Mouse (Mus musculus) heart, adult 2 months (tissue): Measurements from ENCODE around the gene Dram1. TPM values are rescaled to one million over a fixed set of nuclear protein-coding genes. Genes with fewer than 3 reads are reported as not detected.

Experiments used
- DNase-seq, 2 experiments: peaks; one replicate each; pipeline ENCODE4 v3.0.0; 2021
- H3K27ac ChIP-seq: fragments of 200-600 bp; 2 replicates; pipeline ENCODE4 v1.8.1; 2022
- H3K27me3 ChIP-seq: fragments of 200-500 bp; 2 replicates; pipeline ENCODE4 v1.6.1; 2012; ENCODE audit warnings: mild to moderate bottlenecking, low read length, inconsistent platforms, mixed read lengths; ENCODE audit not compliant: control insufficient read depth, insufficient read depth
- H3K36me3 ChIP-seq: fragments of 200-500 bp; 2 replicates; pipeline ENCODE4 v1.6.1; 2012; ENCODE audit warnings: low read length, inconsistent platforms; ENCODE audit not compliant: control insufficient read depth, insufficient read depth
- H3K4me1 ChIP-seq: fragments of 200-500 bp; 2 replicates; pipeline ENCODE4 v1.6.1; 2011; ENCODE audit warnings: low read length; ENCODE audit not compliant: control insufficient read depth, insufficient read depth
- H3K4me3 ChIP-seq: fragments of 200-600 bp; 2 replicates; pipeline ENCODE4 v1.8.1; 2022
- H3K79me2 ChIP-seq: fragments of 200-500 bp; replicated peaks from 2 replicates; pipeline ENCODE4 v1.6.1; 2012; ENCODE audit warnings: mild to moderate bottlenecking, inconsistent platforms, low read length, moderate library complexity, mixed read lengths; ENCODE audit not compliant: control insufficient read depth, insufficient read depth
- H3K9ac ChIP-seq: fragments of 200-500 bp; 2 replicates; pipeline ENCODE4 v1.6.1; 2012; ENCODE audit warnings: low read depth, mild to moderate bottlenecking, control low read depth, inconsistent platforms, low read length, mixed read lengths
- CTCF ChIP-seq: fragments of 200-600 bp; IDR thresholded peaks from 2 replicates; pipeline ENCODE4 v1.8.1; 2022; ENCODE audit warnings: antibody characterized with exemption, mild to moderate bottlenecking, moderate library complexity
- EP300 ChIP-seq: fragments of 200-500 bp; IDR thresholded peaks from 2 replicates; pipeline ENCODE4 v1.6.1; 2011; ENCODE audit warnings: low read depth, low read length, control low read depth; ENCODE audit not compliant: insufficient read depth
- POLR2A ChIP-seq: fragments of 200-500 bp; IDR thresholded peaks from 2 replicates; pipeline ENCODE4 v1.6.1; 2011; ENCODE audit warnings: mild to moderate bottlenecking, low read depth, low read length, control low read depth; ENCODE audit not compliant: insufficient read depth
- WGBS: fragments of 180-500 bp; shearing (Covaris S2); methylation state at CpG from one replicate; pipeline ENCODE4 v1.1.7; 2018; 5-methylcytosine and 5-hydroxymethylcytosine counted together
- intact Hi-C: fragments of 180-260 bp; cut with DNase I; formaldehyde crosslinking; loops from one replicate; pipeline ENCODE4 v1.15.1; 2025
- polyA plus RNA-seq: library from polyadenylated mRNA; depleted of rRNA; stranded (reverse); fragments of >200 nt; gene quantifications from 2 replicates; pipeline ENCODE4 v1.2.3, GENCODE M21; 2012
- total RNA-seq, 2 experiments: library from RNA; stranded (reverse); gene quantifications; 2 replicates each; pipeline ENCODE4 v1.2.3; 2021

Gene Dram1
- total and polyA plus RNA-seq, 3 experiments = 3.7 to 6.8 (median 4.5) TPM

- 61% methylated on average over 10 of the region's 10 CpGs for WGBS
- intact Hi-C loops = no loop called here
- no peak overlapping the region for H3K9ac ChIP-seq
- H3K4me3 ChIP-seq = no peak overlapping the region
- no peaks in the 10 kb centered on the region; the same call in 1 of the 2 replicates for H3K4me1 ChIP-seq
- DNase-seq = peak; percentile 39 to 55
- H3K79me2 ChIP-seq = no peaks in the 10 kb centered on the region
- TF ChIP-seq CTCF (no peak), EP300 (no peak), POLR2A (no peak)
- H3K27me3 ChIP-seq = no peaks in the 10 kb centered on the region
- no peaks in the 10 kb centered on the region for H3K36me3 ChIP-seq
- H3K27ac ChIP-seq = no peak overlapping the region
Observed at GRCm38 (mm10) chr10:88296991-88297390, 81.9 kb downstream of the Dram1 start.

DNA sequence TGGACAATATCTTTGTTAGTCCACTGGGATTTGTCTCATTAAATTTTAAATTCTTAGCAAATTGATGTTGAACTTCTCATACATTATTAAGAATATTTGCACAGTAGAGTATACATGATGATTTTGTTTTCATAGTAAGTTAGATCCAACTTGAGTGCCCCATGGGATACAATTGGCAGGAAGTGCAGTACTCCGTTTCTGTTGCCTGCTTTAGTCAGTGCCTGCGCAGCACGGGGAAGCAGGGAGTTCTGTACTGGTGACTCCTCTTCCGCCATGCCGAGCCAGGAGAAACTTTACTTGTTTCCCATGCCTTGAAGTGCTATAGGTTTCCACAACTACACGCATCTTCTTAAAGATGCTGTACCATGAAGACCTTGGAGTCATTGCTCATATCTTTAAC lies 83.8 kb downstream of the Dram1 start:
- H3K9ac ChIP-seq = no peak overlapping the region
- intact Hi-C loops = no loop called here
- no peak overlapping the region for H3K27ac ChIP-seq
- H3K36me3 ChIP-seq = no peaks in the 10 kb centered on the region
- H3K4me1 ChIP-seq = no peaks in the 10 kb centered on the region; the same call in 1 of the 2 replicates
- peak; percentile 30 to 36 for DNase-seq
- no peaks in the 10 kb centered on the region for H3K79me2 ChIP-seq
- TF ChIP-seq POLR2A = no peak
- no peak for TF ChIP-seq CTCF
- no peak for TF ChIP-seq EP300
- WGBS = 52% methylated on average over 6 of the region's 6 CpGs
- H3K4me3 ChIP-seq = no peak overlapping the region
- H3K27me3 ChIP-seq = no peaks in the 10 kb centered on the region

- WGBS = 76% methylated on average over 10 of the region's 10 CpGs
- H3K4me1 ChIP-seq = no peaks in the 10 kb centered on the region
Observed at GRCm38 (mm10) chr10:88288061-88288460, 90.8 kb downstream of the Dram1 start.

DNA sequence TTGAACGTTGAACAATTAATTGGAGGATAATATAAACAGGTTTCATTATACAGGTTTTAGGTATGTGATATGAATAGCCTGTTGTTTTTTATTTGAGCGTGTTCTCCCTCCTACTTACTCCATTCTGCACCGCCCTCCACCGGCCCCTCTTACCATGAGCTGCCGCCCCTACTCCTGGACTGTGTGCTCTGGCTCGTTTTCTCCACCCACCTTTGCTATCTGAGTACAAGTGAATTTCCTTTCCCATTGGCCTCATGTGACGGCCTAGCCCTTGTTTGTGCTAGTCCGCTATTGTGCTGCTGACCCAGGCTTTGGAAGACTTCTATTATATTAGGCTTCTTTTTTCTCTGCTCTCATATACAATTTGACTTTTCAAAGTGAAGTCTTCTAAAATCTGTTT lies 91.6 kb downstream of the Dram1 start:
- Histone ChIP-seq H3K27me3 (no peaks in the 10 kb centered on the region), H3K79me2 (no peaks in the 10 kb centered on the region), H3K9ac (no peak overlapping the region), H3K27ac (no peak overlapping the region), H3K4me1 (no peaks in the 10 kb centered on the region), H3K36me3 (no peaks in the 10 kb centered on the region), H3K4me3 (no peak overlapping the region)
- no peak for DNase-seq
- intact Hi-C loops = no loop called here
- TF ChIP-seq CTCF (no peak), POLR2A (no peak), EP300 (no peak)
- 62% methylated on average over 8 of the region's 8 CpGs for WGBS

More at GRCm38 (mm10) chr10:88288061-88288460, 90.8 kb downstream of the Dram1 start:
- no peaks in the 10 kb centered on the region for H3K79me2 ChIP-seq
- H3K27me3 ChIP-seq = no peaks in the 10 kb centered on the region
- no peak overlapping the region for H3K9ac ChIP-seq
- intact Hi-C loops = no loop called here
- no peak for DNase-seq
- no peak for TF ChIP-seq POLR2A
- TF ChIP-seq CTCF = no peak
- TF ChIP-seq EP300 = no peak
- no peak overlapping the region for H3K27ac ChIP-seq
- H3K4me3 ChIP-seq = no peak overlapping the region
- no peaks in the 10 kb centered on the region for H3K36me3 ChIP-seq

DNA sequence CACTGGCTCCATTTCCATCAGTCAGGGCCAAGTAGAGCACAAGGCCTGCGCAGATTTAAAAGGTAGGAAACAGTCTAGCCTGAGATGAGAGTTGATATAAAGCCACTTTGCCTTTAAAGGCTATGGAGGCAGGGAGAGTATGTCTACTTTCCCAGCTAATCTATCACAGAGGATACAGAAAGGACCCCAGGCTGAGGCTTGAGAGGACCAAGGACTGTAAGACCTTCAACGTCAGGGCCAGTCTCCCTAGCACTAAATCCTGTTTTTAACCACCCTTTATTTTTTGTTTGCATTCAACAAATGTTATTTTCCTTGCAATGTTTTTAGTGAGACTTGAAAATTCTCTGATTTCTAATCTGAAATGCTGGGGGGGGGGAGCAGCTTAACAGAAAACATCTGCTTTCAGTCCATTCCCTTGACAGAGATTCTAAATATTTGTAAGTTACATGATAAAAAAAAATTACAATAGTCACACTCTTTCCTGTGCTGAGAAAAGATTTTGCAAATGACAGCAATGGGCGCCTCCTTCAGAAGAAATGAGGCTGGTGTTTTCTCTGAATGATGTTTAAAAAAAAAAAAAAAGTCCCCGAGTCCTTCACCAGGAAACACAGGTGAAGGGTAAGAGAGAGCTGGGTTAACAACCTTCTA lies 94.4 kb downstream of the Dram1 start:
- DNase-seq = no peak
- Histone ChIP-seq H3K79me2 (no peaks in the 10 kb centered on the region), H3K36me3 (no peaks in the 10 kb centered on the region), H3K27ac (no peak overlapping the region), H3K27me3 (no peaks in the 10 kb centered on the region), H3K4me3 (no peak overlapping the region), H3K4me1 (no peaks in the 10 kb centered on the region), H3K9ac (no peak overlapping the region)
- 73% methylated on average over 4 of the region's 4 CpGs for WGBS
- TF ChIP-seq CTCF = no peak
- intact Hi-C loops = no loop called here

DNA sequence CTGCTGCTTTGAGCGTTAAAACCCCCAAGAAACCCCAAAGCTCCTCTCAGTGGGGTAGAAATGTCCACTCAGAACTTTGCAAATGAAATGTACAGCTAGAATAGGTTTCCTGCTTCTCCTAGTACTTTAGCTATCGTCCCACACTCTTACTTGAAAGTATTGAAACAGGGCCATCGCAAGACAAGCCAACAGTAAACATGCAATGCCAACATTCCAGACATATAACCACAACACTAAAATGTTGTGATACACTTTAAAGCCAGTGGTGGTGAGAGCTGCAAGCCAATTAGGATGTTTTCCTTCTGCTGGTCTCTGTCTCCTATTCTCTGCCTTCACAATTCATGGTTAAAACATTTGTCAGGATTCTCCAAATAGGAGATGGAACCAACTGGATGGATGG lies 97.2 kb downstream of the Dram1 start:
- Histone ChIP-seq H3K27me3 (no peaks in the 10 kb centered on the region), H3K9ac (no peak overlapping the region), H3K27ac (no peak overlapping the region), H3K4me3 (no peak overlapping the region), H3K36me3 (no peaks in the 10 kb centered on the region), H3K4me1 (no peaks in the 10 kb centered on the region), H3K79me2 (no peaks in the 10 kb centered on the region)
- TF ChIP-seq POLR2A = no peak
- no peak for TF ChIP-seq CTCF
- TF ChIP-seq EP300 = no peak
- 69% methylated on average over 3 of the region's 3 CpGs for WGBS
- intact Hi-C loops = no loop called here
- DNase-seq = no peak
